Mouse (Mus musculus) gastrocnemius, adult 2 months (tissue): ENCODE results near the gene Rnaseh2b. TPM values are rescaled to one million over a fixed set of nuclear protein-coding genes. Genes with fewer than 3 reads are reported as not detected.
A peak's percentile ranks its signal among the peaks of the same experiment; 100 is the strongest.

Experiments used
- DNase-seq: peaks from one replicate; pipeline ENCODE4 v3.0.0; 2022
- H3K27ac ChIP-seq: fragments of 200-600 bp; 2 replicates; pipeline ENCODE4 v1.8.1; 2022; ENCODE audit warnings: mild to moderate bottlenecking
- H3K4me3 ChIP-seq: fragments of 200-600 bp; 2 replicates; pipeline ENCODE4 v1.8.1; 2022; ENCODE audit warnings: mild to moderate bottlenecking, moderate library complexity
- CTCF ChIP-seq: fragments of 200-600 bp; IDR thresholded peaks from 2 replicates; pipeline ENCODE4 v1.8.1; 2022; ENCODE audit warnings: antibody characterized with exemption, mild to moderate bottlenecking, moderate library complexity
- intact Hi-C: fragments of 180-260 bp; cut with DNase I; formaldehyde crosslinking; loops from one replicate; pipeline ENCODE4 v1.15.1; 2025
- long read RNA-seq, 2 experiments: library from polyadenylated mRNA; stranded (forward); transcript quantifications; one replicate each; pipeline ENCODE4 v2.0.0; 2021
- total RNA-seq, 2 experiments: library from RNA; stranded (reverse); gene quantifications; 2 replicates each; pipeline ENCODE4 v1.2.3; 2021

Gene Rnaseh2b
- 1 to 10 TPM; 4.2 to 6.4 TPM for total RNA-seq
- long read RNA-seq, experiment 1, partial matches to known transcripts, result 0 of 3 reads
- long read RNA-seq, experiment 1, other reads (novel, unspliced or antisense), result 0 of 3 reads
- long read RNA-seq, experiment 2, partial matches to known transcripts, result 0 of 6 reads
- long read RNA-seq, experiment 2, other reads (novel, unspliced or antisense), result 3 of 6 reads

DNA sequence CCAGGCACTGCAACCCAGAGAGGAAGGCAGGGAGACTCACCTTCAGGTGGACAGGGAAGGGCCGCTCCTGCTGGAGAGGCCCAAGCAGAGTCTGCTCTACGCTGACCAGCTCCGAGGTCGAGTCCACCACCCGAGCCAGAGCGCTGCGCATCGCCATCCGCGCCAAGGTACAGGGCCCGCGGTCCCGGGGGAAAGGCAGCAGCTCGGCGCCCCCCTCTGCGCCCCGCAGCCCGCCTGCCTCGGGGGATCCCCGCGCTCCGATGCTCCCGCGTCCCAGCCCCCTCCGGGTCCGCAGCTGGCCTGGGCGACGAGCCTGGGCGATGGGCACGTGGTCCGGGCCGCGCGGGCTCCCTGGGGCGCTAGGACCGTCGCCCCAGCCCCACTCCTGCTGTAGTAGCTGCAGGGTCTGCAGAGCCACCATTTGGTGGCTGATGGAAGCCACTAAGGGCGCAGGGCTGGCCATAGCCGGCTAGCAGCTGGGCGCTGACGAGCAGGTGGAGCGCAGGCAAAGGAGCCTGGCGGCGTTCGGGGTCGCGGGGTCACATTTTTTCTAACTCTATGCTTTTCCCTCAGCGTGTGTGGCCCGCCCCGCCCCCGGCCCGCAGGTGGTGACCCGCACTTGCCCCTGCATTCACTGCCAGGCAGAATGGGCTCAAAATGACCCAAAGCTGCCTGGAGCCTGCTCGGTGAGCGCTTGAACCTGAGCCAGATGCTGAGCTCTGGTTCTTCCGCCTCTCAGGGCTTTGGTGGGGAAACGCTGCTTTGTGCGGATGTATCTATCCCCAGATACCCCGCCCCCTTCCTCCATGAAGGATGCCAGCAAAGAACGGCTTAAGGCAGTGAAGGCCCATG is at the start of gene Rnaseh2b, which contains the start of gene Dleu7:
Gene Rnaseh2b (plus strand): TSS at position 102 of the 852 bp plus-strand sequence.
Gene Dleu7 (minus strand): TSS at position 560 of the 852 bp plus-strand sequence.
- intact Hi-C loops, result no loop called here
- H3K27ac ChIP-seq, result peak within 1 kb of the TSS; percentile 38; the same call in 1 of the 2 replicates
- H3K4me3 ChIP-seq, result peak within 1 kb of the TSS; percentile 73
- peak; percentile 23 for DNase-seq
- TF ChIP-seq CTCF, result no peak

DNA sequence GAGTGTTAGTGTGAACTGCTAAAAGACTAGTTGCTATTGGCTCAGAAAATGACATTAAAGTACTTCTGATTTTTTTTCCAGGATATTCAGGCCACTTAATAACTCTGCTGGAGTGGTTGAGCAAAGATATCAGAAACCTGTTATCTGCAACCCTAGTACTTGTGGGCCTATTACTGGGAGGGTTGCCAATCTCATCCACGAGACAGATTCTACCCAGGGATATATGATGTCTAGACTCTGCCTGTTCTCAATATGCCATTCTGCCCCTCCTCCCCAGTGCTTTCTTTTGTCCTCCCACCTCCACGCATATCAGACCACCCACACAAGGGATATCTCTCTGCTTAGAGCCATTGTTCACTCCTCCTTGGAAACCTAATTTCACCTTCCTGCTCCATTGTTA is 48.9 kb upstream of the Rnaseh2b start:
- Histone ChIP-seq H3K27ac (no peak overlapping the region), H3K4me3 (no peak overlapping the region)
- intact Hi-C loops, result no loop called here
- no peak for TF ChIP-seq CTCF
- DNase-seq, result no peak

DNA sequence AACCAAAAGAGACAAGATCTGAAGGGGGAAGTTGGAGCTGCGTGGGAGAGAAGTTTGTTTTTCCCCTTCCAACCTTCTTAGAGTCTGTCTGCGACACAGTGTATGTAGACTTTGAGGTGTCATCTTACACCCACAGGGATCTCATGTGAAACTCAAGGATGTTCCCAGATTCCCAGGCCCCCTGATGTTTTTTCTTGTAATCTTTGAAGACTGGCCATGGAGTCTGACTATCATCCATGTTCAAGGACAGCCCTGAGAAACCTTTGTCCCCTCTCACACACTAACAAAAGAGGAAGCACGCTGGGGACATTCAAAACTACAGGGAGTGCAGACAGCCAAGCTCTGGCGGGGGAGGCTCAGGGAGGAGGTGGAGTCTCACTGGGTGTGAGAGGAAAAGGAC is 46.8 kb upstream of the Rnaseh2b start:
- no peak overlapping the region for H3K4me3 ChIP-seq
- intact Hi-C loops, result no loop called here
- no peak for TF ChIP-seq CTCF
- H3K27ac ChIP-seq, result no peak overlapping the region
- no peak for DNase-seq

- intact Hi-C loops, result no loop called here
- no peak for TF ChIP-seq CTCF
- no peak overlapping the region for H3K4me3 ChIP-seq
- DNase-seq, result no peak
- H3K27ac ChIP-seq, result no peak overlapping the region
Observed at GRCm38 (mm10) chr14:62248345-62248744, 44.0 kb upstream of the Rnaseh2b start.

DNA sequence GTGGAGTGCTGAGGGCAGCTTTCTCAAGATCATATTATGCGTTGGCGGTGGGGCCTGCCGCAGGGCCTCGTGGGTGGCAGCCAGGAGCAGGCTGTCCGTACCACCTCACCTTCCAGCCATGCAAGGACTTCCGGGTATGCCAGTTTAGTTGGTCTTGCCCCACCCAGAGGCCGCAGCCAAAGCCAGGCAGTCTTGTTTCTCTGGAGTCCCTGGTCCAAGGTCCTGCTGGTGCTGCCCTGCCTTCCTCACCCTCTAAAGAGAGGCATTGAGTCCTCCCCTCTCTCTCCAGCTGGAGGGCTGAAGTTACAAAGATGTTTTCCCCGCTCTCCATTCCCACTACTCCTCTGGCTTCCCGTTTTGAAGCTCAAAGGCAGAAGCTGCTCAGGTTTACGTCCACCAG is 43.6 kb upstream of the Rnaseh2b start:
- no peak for TF ChIP-seq CTCF
- Histone ChIP-seq H3K27ac (no peak overlapping the region), H3K4me3 (no peak overlapping the region)
- no peak for DNase-seq
- intact Hi-C loops, result no loop called here

- intact Hi-C loops, result no loop called here
- no peak for DNase-seq
- Histone ChIP-seq H3K4me3 (no peak overlapping the region), H3K27ac (no peak overlapping the region)
- TF ChIP-seq CTCF, result no peak
Observed at GRCm38 (mm10) chr14:62249251-62249650, 43.1 kb upstream of the Rnaseh2b start.

- Histone ChIP-seq H3K4me3 (no peak overlapping the region), H3K27ac (no peak overlapping the region)
- intact Hi-C loops, result loop anchor here (2.0 to 5.0 kb wide), 2 partner anchors 203 to 679 kb away; no protein-coding TSS in a partner anchor
- no peak for TF ChIP-seq CTCF
- no peak for DNase-seq
Observed at GRCm38 (mm10) chr14:62250046-62250445, 42.3 kb upstream of the Rnaseh2b start.

- Histone ChIP-seq H3K27ac (no peak overlapping the region), H3K4me3 (no peak overlapping the region)
- intact Hi-C loops, result loop anchor here (1.0 to 5.0 kb wide), 4 partner anchors 205 to 681 kb away; no protein-coding TSS in a partner anchor
- peak; percentile 44 for DNase-seq
- TF ChIP-seq CTCF, result peak; percentile 71
Observed at GRCm38 (mm10) chr14:62251999-62252398, 40.4 kb upstream of the Rnaseh2b start.

DNA sequence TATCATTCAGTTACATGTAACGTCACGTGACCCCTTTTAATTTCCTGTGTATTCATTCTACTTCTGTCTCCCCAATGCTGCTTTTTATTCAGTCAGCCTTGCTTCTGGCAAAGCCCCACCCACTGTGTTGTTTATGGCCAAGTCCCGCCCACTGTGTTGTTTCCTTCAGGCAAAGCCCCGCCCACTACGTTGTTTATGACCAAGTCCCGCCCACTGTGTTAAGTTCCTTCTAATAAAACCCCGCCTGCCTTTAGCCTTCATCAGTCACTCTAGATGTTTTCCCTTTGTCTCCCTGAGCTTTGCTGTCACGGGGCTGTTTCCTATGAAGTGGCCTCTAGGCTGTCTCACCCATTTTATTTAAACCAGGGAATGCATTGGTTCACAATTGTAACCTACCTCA is 38.0 kb upstream of the Rnaseh2b start:
- H3K27ac ChIP-seq, result no peak overlapping the region
- no peak overlapping the region for H3K4me3 ChIP-seq
- intact Hi-C loops, result loop anchor here (5.0 kb wide), 1 partner anchor 207 kb away; no protein-coding TSS in a partner anchor
- no peak for TF ChIP-seq CTCF
- no peak for DNase-seq

DNA sequence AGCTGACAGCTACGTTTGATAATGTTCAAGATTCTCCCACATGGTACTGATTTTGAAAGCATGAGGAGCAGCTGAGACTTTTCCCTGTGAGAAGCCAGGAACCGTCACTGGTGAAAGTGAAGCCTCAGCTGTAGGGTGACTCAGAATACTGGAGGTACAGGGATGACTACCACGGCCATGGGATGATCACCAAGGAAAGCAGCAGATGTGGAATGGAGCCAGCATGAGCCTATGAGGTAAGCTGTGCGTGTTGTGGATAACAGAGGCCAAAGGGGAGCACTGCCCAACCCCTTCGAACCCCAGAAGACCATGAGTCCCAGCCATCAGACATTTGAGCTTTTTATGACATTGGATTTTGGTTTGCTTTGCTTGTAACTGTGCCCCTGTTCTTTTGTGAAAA is 36.3 kb upstream of the Rnaseh2b start:
- no peak for TF ChIP-seq CTCF
- no peak overlapping the region for H3K27ac ChIP-seq
- no peak for DNase-seq
- intact Hi-C loops, result no loop called here
- no peak overlapping the region for H3K4me3 ChIP-seq

DNA sequence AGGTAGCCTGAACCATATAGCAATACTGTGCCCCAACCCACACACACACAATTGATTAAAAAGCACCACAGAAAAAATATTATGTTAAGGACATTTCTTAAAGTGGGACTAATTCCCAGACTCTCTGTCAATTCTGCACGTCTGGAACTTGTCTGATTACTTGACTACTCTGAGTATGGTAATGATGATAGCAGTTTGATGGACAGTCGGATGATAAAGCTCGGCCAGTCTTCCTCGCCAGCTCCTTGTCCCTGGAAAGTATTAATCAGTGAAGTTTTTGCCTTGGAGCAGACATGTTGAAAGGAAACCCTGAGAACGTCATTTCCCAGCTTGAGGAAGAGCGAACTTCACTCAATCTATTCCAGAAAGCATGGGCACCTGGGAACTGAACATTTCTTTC is 34.3 kb upstream of the Rnaseh2b start:
- no peak overlapping the region for H3K27ac ChIP-seq
- no peak for TF ChIP-seq CTCF
- intact Hi-C loops, result no loop called here

DNA sequence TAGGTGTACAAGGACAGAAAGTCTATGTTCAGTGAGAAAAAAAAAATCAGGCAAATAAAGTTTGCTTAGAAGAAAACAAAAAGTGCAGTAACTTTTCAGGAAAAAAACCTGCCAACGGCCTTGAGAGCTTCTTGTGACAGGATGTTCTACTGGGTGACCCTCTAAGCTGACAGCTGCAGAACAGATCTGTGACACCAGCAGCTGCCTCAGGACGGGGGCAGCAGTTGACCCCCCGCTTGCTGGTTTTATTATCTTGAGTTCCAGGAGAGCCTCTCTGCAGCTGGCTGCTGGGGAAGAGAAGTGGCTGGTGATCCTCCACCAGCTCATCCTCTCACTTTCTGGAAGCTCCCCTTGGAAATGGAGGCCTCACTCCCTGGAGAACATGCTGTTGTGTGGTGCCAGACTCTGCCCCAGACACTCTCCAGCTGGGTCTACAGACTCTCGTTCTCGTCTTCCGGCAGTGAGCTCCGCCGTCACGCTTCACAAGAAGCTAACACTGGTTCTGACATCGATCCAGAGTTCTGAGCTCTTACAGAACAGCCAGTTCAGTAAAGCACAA is 33.3 kb upstream of the Rnaseh2b start:
- no peak for TF ChIP-seq CTCF
- peak; percentile 30 for DNase-seq
- intact Hi-C loops, result no loop called here
- Histone ChIP-seq H3K27ac (peak overlapping the region; percentile 44), H3K4me3 (peak overlapping the region; percentile 13)

More for the DNA sequence above, 34.3 kb upstream of the Rnaseh2b start:
- DNase-seq, result no peak
- no peak overlapping the region for H3K4me3 ChIP-seq
